Mouse (Mus musculus) heart, adult 2 months (tissue): ENCODE measurements around the gene Zranb3.

Experiments
- CTCF ChIP-seq: fragments of 200-600 bp; IDR thresholded peaks from 2 replicates; pipeline ENCODE4 v1.8.1; 2022; ENCODE audit warnings: antibody characterized with exemption, mild to moderate bottlenecking, moderate library complexity
- EP300 ChIP-seq: fragments of 200-500 bp; IDR thresholded peaks from 2 replicates; pipeline ENCODE4 v1.6.1; 2011; ENCODE audit warnings: low read depth, low read length, control low read depth; ENCODE audit not compliant: insufficient read depth

DNA sequence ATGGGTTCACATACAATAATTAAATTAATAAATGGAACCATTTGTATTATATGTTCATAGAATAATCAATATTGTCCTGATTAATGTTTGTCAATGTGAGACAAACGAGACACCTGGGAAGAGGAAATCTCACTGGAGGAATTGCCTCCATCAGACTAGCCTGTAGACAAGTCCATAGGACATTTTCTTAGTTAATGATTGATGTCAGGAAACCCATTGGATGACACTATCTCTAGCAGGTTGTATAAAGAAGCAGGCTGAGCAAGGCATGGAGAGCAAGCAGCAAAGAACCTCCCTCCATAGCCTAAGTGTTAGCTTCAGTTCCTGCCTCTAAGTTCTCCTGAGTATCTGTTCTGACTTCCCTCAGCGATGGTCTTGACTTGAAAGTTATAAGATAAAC lies 169.4 kb downstream of the Zranb3 start:
- TF ChIP-seq CTCF, result no peak
- no peak for TF ChIP-seq EP300
